Mouse (Mus musculus) stomach, embryonic 16.5 days (tissue): ENCODE measurements around the gene Zfp462. TPM values are rescaled to one million over a fixed set of nuclear protein-coding genes. Genes with fewer than 3 reads are reported as not detected.

Experiments
- ATAC-seq: fragments of 200-750 bp; cut with Nextera tagmentation; 2 replicates; pipeline ENCODE4 v1.8.0; 2017; ENCODE audit warnings: moderate number of reproducible peaks, moderate TSS enrichment; ENCODE audit not compliant: insufficient read depth, low FRiP score
- H3K27ac ChIP-seq: fragments of 300-500 bp; sonication (generic); 2 replicates; pipeline ENCODE4 v1.5.1; 2014; ENCODE audit warnings: low read length
- H3K27me3 ChIP-seq: fragments of 300-500 bp; sonication (generic); 2 replicates; pipeline ENCODE4 v1.6.1; 2014; ENCODE audit warnings: low read length, control low read depth, mixed read lengths; ENCODE audit not compliant: control insufficient read depth, insufficient read depth
- H3K36me3 ChIP-seq: fragments of 300-500 bp; sonication (generic); 2 replicates; pipeline ENCODE4 v1.6.1; 2014; ENCODE audit warnings: low read length; ENCODE audit not compliant: control insufficient read depth, insufficient read depth
- H3K4me1 ChIP-seq: fragments of 300-500 bp; sonication (generic); 2 replicates; pipeline ENCODE4 v1.6.1; 2014; ENCODE audit warnings: low read length, control low read depth, mixed read lengths; ENCODE audit not compliant: control insufficient read depth, insufficient read depth
- H3K4me2 ChIP-seq: fragments of 300-500 bp; sonication (generic); 2 replicates; pipeline ENCODE4 v1.6.1; 2014; ENCODE audit warnings: low read depth, low read length, mixed read lengths
- H3K4me3 ChIP-seq: fragments of 300-500 bp; sonication (generic); replicated peaks from 2 replicates; pipeline ENCODE4 v1.5.1; 2014; ENCODE audit warnings: mild to moderate bottlenecking, low read length
- H3K9ac ChIP-seq: fragments of 300-500 bp; sonication (generic); 2 replicates; pipeline ENCODE4 v1.6.1; 2014; ENCODE audit warnings: low read length
- H3K9me3 ChIP-seq: fragments of 300-500 bp; sonication (generic); replicated peaks from 2 replicates; pipeline ENCODE4 v1.6.1; 2016; ENCODE audit warnings: low read length, control low read depth; ENCODE audit not compliant: control insufficient read depth
- WGBS: fragments of 180-500 bp; shearing (Covaris S2); extraction: QIAGEN DNeasy Blood & Tissue Kit; methylation state at CpG from one replicate; pipeline ENCODE4 v1.1.7; 2014; 5-methylcytosine and 5-hydroxymethylcytosine counted together
- polyA plus RNA-seq: library from polyadenylated mRNA; unstranded; fragments of >200 nt; fragmentation: Nextera tagmentation; extraction: Ambion mirVana; gene quantifications from 2 replicates; pipeline ENCODE4 v1.2.1, GENCODE M21; 2015

Gene Zfp462
- polyA plus RNA-seq, 1 experiment from 2014 or later = 1.9 TPM

DNA sequence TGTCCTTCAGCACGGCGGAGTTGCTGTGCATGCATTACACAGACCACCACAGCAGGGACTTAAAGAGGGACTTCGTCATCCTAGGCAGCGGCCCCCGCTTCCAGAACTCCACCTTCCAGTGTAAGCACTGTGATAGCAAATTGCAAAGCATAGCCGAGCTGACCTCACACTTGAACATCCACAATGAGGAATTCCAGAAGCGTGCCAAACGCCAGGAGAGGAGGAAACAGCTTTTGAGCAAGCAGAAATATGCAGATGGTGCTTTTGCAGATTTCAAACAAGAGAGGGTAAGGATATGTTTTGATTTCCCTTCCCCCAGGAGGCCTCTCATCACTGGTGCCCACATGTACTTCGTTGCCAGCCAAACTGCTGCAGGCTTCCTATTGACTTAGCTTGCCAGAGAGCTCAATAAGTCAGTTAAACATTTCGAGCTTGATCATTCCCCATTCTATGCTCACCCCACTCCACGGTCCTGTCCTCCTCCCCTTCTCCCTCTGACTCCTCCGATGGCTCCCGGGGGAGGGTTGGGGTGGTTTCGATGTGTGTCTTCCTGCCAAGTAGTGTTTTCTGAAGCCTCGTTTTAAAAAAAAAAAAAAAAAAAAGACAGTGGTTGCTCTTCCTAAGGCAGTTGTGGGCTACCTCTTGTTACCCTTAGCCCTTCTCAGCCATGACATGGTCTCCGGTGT lies 68.9 kb downstream of the Zfp462 start:
- H3K27ac ChIP-seq = peak overlapping the region; percentile 6; the same call in 1 of the 2 replicates
- no peak for ATAC-seq

DNA sequence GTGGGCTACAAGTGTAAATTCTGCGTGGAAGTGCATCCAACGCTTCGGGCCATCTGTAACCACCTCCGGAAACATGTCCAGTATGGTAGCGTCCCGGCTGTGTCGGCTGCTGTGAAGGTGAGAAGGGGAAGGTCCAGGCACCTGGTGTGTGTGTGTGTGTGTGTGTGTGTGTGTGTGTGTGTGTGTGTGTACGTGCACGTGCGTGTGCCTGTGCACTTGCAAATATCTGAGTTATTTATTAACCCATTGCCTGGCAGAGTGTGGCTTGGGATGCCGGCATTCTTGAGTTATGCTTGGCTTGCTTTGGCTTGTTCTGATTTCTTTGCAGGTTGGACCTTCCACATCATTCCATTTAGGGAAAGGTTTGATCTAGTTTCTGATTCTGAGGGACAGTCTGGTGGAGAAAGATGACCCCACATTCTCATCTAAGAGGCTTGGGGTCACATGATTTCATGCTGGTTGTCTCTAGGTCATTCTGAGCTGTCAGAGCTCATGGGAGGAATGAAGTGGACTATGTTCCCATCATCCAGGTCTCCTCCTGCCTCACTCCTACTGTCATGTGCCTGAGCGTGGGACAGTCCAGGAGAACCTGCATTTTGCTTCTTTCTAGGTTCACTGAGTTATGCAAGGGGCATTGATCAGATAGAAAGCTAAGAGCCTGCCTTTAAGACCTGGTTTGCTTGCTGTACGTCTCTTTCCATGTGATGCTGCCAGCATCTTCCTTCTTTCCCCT lies 70.0 kb downstream of the Zfp462 start:
- H3K4me1 ChIP-seq = no peaks in the 10 kb centered on the region
- H3K27me3 ChIP-seq = no peaks in the 10 kb centered on the region
- no peaks in the 10 kb centered on the region for H3K9me3 ChIP-seq
- H3K27ac ChIP-seq = no peak overlapping the region
- no peak; the same call in 1 of the 2 replicates for ATAC-seq
- WGBS = 86% methylated on average over 13 of the region's 13 CpGs
- H3K36me3 ChIP-seq = peaks cover 31% of the 10 kb centered on the region
- H3K4me3 ChIP-seq = no peak overlapping the region
- no peak overlapping the region for H3K9ac ChIP-seq
- no peak overlapping the region for H3K4me2 ChIP-seq

More for the DNA sequence above, 68.9 kb downstream of the Zfp462 start:
- Histone ChIP-seq H3K9ac (no peak overlapping the region), H3K9me3 (no peaks in the 10 kb centered on the region), H3K36me3 (peaks cover 40% of the 10 kb centered on the region), H3K4me3 (no peak overlapping the region), H3K27me3 (no peaks in the 10 kb centered on the region), H3K4me2 (no peak overlapping the region), H3K4me1 (no peaks in the 10 kb centered on the region)
- 65% methylated on average over 16 of the region's 16 CpGs for WGBS

DNA sequence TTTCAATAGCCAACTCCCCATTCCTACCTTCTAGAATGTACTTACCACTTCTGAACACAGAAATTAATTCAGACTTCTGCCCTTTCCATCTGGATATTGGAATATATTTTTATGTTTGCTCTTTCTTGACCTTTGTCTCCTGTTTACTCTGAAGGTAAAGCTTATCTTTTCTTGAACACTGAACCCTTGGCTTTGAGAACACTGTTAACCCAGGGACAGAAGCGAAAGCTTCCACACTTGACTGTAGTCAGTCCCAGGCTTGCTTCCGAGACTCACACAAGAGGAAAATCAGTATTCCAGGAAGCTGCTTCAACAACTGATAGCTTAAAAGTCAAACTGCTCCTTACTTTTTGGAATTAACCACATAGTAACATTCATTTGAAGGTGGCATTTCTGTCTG lies 70.7 kb downstream of the Zfp462 start:
- H3K27ac ChIP-seq = no peak overlapping the region
- H3K4me2 ChIP-seq = no peak overlapping the region
- 93% methylated on average over 2 of the region's 2 CpGs for WGBS
- H3K36me3 ChIP-seq = peaks cover 25% of the 10 kb centered on the region
- H3K27me3 ChIP-seq = no peaks in the 10 kb centered on the region
- no peaks in the 10 kb centered on the region for H3K4me1 ChIP-seq
- H3K9me3 ChIP-seq = no peaks in the 10 kb centered on the region
- H3K4me3 ChIP-seq = no peak overlapping the region
- no peak overlapping the region for H3K9ac ChIP-seq
- ATAC-seq = no peak

DNA sequence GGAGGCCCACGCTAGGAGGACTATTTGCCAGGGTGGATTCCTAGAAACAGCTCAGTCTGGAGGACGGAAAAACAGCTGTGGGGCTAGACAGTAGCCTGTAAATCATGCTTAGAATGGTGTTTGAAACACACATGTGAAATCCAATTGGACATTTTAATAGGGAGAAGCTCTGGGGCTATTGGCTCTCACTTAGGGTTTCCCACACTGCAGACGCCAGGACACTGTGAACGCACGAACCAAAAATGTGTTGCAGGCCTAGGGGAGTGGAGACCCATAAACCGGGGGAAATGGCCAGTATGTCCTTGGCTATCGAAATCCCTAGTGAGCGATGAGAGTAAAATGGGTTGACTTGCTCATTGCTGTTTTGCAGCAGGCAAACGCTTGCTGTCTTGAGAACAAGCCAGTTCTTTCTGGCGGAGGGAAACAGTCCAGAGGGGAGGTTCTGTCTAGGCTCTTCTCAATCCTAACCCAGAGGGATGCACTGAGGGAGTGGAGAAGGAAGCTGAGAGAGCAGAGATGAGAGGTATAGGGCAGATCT lies 81.3 kb downstream of the Zfp462 start:
- no peak overlapping the region for H3K27ac ChIP-seq
- ATAC-seq = no peak
- WGBS = 79% methylated on average over 10 of the region's 10 CpGs

DNA sequence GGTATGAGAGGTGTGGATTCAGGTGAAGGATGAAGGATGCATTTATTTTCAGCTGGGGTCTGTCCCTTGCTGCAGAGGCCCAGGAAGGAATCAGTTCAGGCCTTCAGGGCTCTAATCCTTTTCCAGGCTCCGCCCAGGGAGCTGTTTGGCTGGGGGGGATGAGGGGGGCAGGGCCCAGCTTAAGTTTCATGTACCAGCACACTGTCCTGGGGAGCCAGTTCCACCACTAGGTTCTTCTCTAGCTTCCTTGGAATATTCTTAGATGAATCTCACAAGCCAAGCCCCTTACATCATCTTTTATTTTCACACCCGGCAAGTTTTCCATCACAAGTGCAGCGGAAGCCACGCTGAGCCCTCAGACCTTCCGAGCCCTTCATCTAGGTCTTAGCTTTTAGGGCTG lies 85.6 kb downstream of the Zfp462 start:
- Histone ChIP-seq H3K36me3 (no peaks in the 10 kb centered on the region), H3K4me2 (no peak overlapping the region), H3K4me3 (no peak overlapping the region), H3K27ac (no peak overlapping the region), H3K9ac (0 out of 2 replicates have a peak overlapping the region, but pooled peaks have one; percentile 11), H3K27me3 (no peaks in the 10 kb centered on the region), H3K4me1 (no peaks in the 10 kb centered on the region), H3K9me3 (no peaks in the 10 kb centered on the region)
- no peak for ATAC-seq
- 77% methylated on average over 5 of the region's 5 CpGs for WGBS

More for the DNA sequence above, 81.3 kb downstream of the Zfp462 start:
- Histone ChIP-seq H3K9ac (no peak overlapping the region), H3K4me2 (no peak overlapping the region), H3K4me1 (no peaks in the 10 kb centered on the region), H3K4me3 (no peak overlapping the region), H3K27me3 (no peaks in the 10 kb centered on the region), H3K9me3 (no peaks in the 10 kb centered on the region), H3K36me3 (peaks cover 14% of the 10 kb centered on the region)

DNA sequence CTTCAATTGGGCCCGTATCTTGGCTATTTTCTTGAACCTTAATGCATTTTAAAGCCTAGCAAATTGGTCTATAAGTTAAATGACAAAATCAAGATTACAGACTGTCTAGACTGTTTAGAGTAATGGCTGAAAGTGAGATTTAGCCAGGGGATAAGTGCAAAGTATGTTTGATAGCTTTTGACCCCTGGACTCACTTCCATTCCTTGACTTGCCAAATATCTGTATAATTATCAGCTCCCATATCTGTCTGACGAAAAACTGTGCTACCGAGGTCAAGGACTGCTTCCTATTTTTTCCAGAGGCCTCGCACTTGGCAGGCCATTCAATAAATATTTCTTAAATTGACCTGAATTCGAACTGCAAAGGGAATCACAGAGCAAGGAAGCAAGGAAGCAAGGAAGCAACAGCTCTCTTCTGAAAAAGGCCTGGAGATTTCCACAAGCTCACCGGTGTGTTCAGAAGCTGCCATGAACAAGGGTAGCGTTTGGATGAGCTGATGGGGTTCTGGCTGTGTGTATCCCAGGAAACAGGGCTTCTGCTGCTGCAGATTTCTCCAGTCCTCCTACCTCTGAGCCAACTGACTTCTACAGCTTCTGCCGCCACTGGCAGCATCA lies 87.6 kb downstream of the Zfp462 start:
- ATAC-seq = no peak
- H3K27ac ChIP-seq = no peak overlapping the region
- H3K27me3 ChIP-seq = no peaks in the 10 kb centered on the region
- H3K4me2 ChIP-seq = no peak overlapping the region
- WGBS = 39% methylated on average over 8 of the region's 8 CpGs
- H3K4me1 ChIP-seq = no peaks in the 10 kb centered on the region
- H3K36me3 ChIP-seq = no peaks in the 10 kb centered on the region
- no peak overlapping the region for H3K4me3 ChIP-seq
- H3K9ac ChIP-seq = no peak overlapping the region
- no peaks in the 10 kb centered on the region for H3K9me3 ChIP-seq

DNA sequence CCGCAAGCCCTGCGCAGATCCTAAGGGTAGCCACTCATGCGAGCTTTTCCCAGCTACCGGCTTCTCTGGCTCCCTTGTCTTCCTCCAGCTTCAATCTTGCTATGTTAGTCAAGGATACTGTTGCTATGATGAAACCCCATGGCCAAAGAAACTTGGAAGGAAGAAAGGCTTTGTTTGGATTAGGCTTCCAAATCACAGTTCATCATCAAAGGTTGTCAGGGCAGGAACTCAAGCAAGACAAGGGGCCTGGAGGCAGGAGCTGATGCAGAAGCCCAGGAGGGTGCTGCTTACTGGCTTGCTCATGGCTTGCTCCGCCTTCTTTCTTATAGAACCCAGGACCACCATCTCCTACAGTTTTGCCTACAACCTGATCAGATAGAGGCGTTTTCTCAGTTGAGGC lies 88.6 kb downstream of the Zfp462 start:
- no peak for ATAC-seq
- no peak overlapping the region for H3K9ac ChIP-seq

DNA sequence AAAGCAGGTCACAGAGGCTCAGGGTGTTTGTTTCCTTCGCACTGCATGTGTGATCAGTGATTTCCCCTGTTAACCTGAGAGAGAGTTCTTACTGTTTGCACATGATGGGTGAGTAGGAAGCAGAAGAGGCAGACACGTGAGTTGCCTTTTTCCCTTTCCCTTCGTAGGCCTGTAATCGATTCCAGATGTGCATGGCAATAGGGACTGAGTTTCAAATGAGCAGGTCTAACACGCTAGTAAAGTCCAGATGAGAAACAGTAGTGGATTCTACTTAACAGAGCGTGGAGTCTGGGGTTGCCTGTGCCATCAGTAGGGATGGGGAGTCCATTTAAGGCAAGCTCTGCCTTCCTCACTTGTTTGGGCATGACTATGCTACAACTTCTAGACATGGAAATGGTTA lies 93.3 kb downstream of the Zfp462 start:
- no peaks in the 10 kb centered on the region for H3K27me3 ChIP-seq
- WGBS = 90% methylated on average over 6 of the region's 6 CpGs
- ATAC-seq = no peak
- no peak overlapping the region for H3K27ac ChIP-seq
- no peaks in the 10 kb centered on the region for H3K4me1 ChIP-seq
- no peaks in the 10 kb centered on the region for H3K36me3 ChIP-seq
- no peak overlapping the region for H3K4me3 ChIP-seq
- H3K9ac ChIP-seq = no peak overlapping the region
- H3K9me3 ChIP-seq = no peaks in the 10 kb centered on the region
- H3K4me2 ChIP-seq = no peak overlapping the region

More for the DNA sequence above, 88.6 kb downstream of the Zfp462 start:
- no peak overlapping the region for H3K4me2 ChIP-seq
- H3K27ac ChIP-seq = no peak overlapping the region
- H3K27me3 ChIP-seq = no peaks in the 10 kb centered on the region
- H3K36me3 ChIP-seq = no peaks in the 10 kb centered on the region
- no peaks in the 10 kb centered on the region for H3K9me3 ChIP-seq
- no peak overlapping the region for H3K4me3 ChIP-seq
- 81% methylated on average over 6 of the region's 6 CpGs for WGBS
- no peaks in the 10 kb centered on the region for H3K4me1 ChIP-seq
